Mouse (Mus musculus): ENCODE measurements around the gene Sema4c.

DNA sequence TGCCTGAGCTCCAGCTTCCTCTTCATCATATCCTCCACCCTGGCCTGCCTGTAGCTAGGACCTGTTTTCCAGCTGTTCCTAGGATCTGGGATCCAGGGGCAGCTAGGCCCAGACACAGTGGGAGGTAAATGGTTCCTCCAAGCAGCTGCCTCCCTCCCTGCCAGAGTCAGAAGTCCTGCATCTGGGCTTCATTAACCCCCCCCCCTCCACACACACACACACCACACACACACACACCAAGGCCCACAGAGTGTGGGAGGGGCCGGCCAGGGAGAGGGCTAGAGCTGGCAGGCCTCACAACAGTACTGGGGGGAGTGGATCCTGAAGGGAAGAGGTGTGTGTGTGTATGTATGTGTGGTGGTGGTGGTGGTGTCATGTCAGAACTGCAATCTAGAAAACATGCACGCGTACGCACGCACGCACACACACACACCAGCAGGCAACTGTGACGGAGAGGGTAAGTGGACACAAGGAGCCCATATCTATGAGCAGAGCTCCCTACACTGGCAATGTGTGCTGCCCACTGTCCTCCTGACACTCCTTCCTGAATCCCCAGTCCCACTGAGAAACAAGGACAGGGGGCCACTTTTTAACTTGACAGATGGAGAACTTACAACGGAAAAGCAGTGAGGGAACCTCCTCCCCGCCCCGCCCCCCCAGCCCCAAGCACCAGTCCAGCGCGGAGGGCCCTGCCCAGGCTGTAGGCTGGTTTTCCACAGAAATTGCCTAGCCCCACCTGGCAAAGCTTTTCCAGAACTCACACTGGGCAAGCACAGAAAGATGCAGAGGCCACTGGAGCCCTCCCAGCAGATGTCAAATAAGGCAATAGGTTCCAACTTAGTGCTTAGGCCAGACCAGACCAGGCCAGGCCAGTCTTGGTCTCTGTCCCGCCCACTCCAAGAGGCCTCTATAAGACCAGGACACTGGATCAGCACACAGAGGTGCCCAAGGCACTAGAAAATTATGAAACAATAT, 30.6 kb upstream of the Sema4c start:
- TF ChIP-seq CTCF (IDR thresholded peaks at IDR 0.05; ENCODE audit: low read depth, low read length) (no peak), POLR2AphosphoS5 (IDR thresholded peaks at IDR 0.05; ENCODE audit: insufficient replicate concordance, low read depth, low read length) (no peak), TAL1 (conservative IDR thresholded peaks at IDR 0.05; ENCODE audit: low read depth, low read length) (no peak), GATA1 (IDR thresholded peaks at IDR 0.05; ENCODE audit: borderline replicate concordance, low read length) (no peak), GATA2 (IDR thresholded peaks at IDR 0.05; ENCODE audit: borderline replicate concordance, low read depth, low read length) (no peak)

Data from G1E (cell line).